Mouse (Mus musculus): ENCODE results near the gene Ezr. TPM values are rescaled to one million over a fixed set of nuclear protein-coding genes. Genes with fewer than 3 reads are reported as not detected.
A peak's percentile ranks its signal among the peaks of the same experiment; 100 is the strongest.

Gene Ezr
- polyA plus RNA-seq, 1 experiment from 2014 or later = 182 TPM

- 55% methylated on average over 6 of the region's 6 CpGs for WGBS
- Histone ChIP-seq H3K27ac (peak overlapping the region; percentile 52), H3K9me3 (replicated peaks) (no peaks in the 10 kb centered on the region), H3K27me3 (peaks cover 12% of the 10 kb centered on the region; the same call in 1 of the 2 replicates), H3K4me1 (peaks cover 88% of the 10 kb centered on the region), H3K4me2 (no peak overlapping the region), H3K36me3 (no peaks in the 10 kb centered on the region), H3K9ac (no peak overlapping the region), H3K4me3 (replicated peaks) (no peak overlapping the region)
- no peak for ATAC-seq (replicated peaks; ENCODE audit: low FRiP score)
Observed at GRCm38 (mm10) chr17:6776123-6776522, 6.5 kb downstream of the Ezr start.

GRCm38 (mm10) chr17:6775671-6776070 is 6.9 kb downstream of the Ezr start:
- Histone ChIP-seq H3K9me3 (replicated peaks) (no peaks in the 10 kb centered on the region), H3K27me3 (peaks cover 10% of the 10 kb centered on the region; the same call in 1 of the 2 replicates), H3K4me1 (peaks cover 91% of the 10 kb centered on the region), H3K4me3 (replicated peaks) (no peak overlapping the region), H3K36me3 (no peaks in the 10 kb centered on the region), H3K9ac (no peak overlapping the region), H3K4me2 (no peak overlapping the region), H3K27ac (0 out of 2 replicates have a peak overlapping the region, but pooled peaks have one; percentile 52)
- no peak for ATAC-seq (replicated peaks; ENCODE audit: low FRiP score)
- whole genome bisulfite sequencing = 59% methylated on average over 4 of the region's 4 CpGs

DNA sequence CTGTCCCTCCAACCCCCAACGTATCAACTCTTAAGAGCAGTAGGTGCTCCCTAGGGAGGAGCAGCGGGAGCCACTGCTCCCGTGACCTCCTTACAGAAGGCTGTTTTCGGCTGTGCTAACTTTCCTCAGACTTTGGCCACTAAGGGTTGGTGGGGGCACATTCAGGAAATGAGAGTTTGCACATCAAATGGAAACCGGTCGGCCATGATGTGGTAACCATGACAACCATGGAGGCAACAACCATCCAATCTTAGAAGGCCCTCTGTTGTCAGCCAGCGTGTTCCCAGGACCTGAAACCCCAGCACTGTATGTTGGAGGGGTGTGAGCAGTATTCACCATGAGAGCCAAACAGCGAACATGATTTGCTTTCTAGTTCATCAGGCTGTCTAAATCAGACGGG is 7.4 kb downstream of the Ezr start:
- 70% methylated on average over 9 of the region's 9 CpGs for WGBS

GRCm38 (mm10) chr17:6773249-6773966 is 9.2 kb downstream of the Ezr start:
- Histone ChIP-seq H3K36me3 (no peaks in the 10 kb centered on the region), H3K9ac (no peak overlapping the region), H3K27ac (peak overlapping the region; percentile 94; the same call in 1 of the 2 replicates), H3K4me3 (replicated peaks) (no peak overlapping the region), H3K4me2 (no peak overlapping the region), H3K4me1 (peaks cover 87% of the 10 kb centered on the region), H3K9me3 (replicated peaks) (no peaks in the 10 kb centered on the region), H3K27me3 (no peaks in the 10 kb centered on the region)
- 68% methylated on average over 14 of the region's 14 CpGs for WGBS
- ATAC-seq (replicated peaks; ENCODE audit: low FRiP score) = no peak

More for the DNA sequence above, 7.4 kb downstream of the Ezr start:
- Histone ChIP-seq H3K9ac (no peak overlapping the region), H3K9me3 (replicated peaks) (no peaks in the 10 kb centered on the region), H3K36me3 (no peaks in the 10 kb centered on the region), H3K27ac (no peak overlapping the region), H3K4me1 (peaks cover 88% of the 10 kb centered on the region), H3K4me3 (replicated peaks) (no peak overlapping the region), H3K27me3 (peaks cover 6% of the 10 kb centered on the region; the same call in 1 of the 2 replicates), H3K4me2 (no peak overlapping the region)
- no peak for ATAC-seq (replicated peaks; ENCODE audit: low FRiP score)

DNA sequence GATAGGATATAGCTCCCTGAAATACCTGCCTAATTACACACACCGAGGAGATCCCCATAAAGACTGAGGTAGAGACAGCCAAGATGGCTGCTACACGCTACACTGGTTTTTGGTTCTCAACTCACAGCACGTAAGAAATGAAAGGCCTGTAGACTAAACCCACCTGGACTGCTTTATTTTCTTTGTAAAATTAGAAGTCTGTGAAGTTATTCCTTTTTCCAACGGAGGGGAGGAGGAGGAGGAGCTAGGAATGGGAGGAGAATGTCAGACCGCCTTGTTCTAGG is 10.2 kb downstream of the Ezr start:
- H3K9ac ChIP-seq = no peak overlapping the region
- H3K36me3 ChIP-seq = no peaks in the 10 kb centered on the region
- peak overlapping the region; percentile 25; the same call in 1 of the 2 replicates for H3K4me2 ChIP-seq
- H3K4me3 ChIP-seq (replicated peaks) = no peak overlapping the region
- H3K27me3 ChIP-seq = no peaks in the 10 kb centered on the region
- peak; percentile 64 for ATAC-seq (replicated peaks; ENCODE audit: low FRiP score)
- peaks cover 90% of the 10 kb centered on the region for H3K4me1 ChIP-seq
- no peaks in the 10 kb centered on the region for H3K9me3 ChIP-seq (replicated peaks)
- peak overlapping the region; percentile 94 for H3K27ac ChIP-seq
- 44% methylated on average over 5 of the region's 5 CpGs for WGBS

GRCm38 (mm10) chr17:6771661-6772489 is 10.7 kb downstream of the Ezr start:
- Histone ChIP-seq H3K4me2 (peak overlapping the region; percentile 25; the same call in 1 of the 2 replicates), H3K9ac (peak overlapping the region; percentile 21; the same call in 1 of the 2 replicates)
- 56% methylated on average over 16 of the region's 16 CpGs for WGBS

DNA sequence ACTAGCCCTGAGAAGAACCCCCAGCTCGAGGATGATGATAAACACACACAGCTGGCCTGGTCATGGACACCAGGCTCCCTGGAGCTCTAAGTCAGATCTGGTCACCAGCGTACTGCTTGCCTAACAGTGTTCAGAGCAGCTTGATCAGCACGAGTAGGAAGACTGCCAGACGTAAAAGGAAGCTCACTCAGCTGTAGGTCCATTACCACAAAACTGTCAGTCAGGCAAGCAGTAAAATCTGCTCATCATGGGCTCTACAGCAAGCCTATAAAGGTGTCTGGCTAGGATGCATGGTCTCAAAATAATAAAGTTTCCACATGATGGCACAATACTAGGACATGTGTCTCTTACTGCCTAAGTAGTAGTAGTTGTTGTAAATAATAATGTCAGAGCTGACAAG is 13.0 kb downstream of the Ezr start:
- no peak overlapping the region for H3K4me2 ChIP-seq
- peak overlapping the region; percentile 75 for H3K27ac ChIP-seq
- H3K9me3 ChIP-seq (replicated peaks) = no peaks in the 10 kb centered on the region
- 30% methylated on average over 4 of the region's 4 CpGs for WGBS
- no peaks in the 10 kb centered on the region for H3K27me3 ChIP-seq
- no peak overlapping the region for H3K9ac ChIP-seq
- H3K4me1 ChIP-seq = peaks cover 90% of the 10 kb centered on the region
- H3K4me3 ChIP-seq (replicated peaks) = no peak overlapping the region
- ATAC-seq (replicated peaks; ENCODE audit: low FRiP score) = no peak
- no peaks in the 10 kb centered on the region for H3K36me3 ChIP-seq

More at GRCm38 (mm10) chr17:6771661-6772489, 10.7 kb downstream of the Ezr start:
- no peaks in the 10 kb centered on the region for H3K27me3 ChIP-seq
- 0 out of 2 replicates have a peak, but pooled peaks have one; percentile 37 for ATAC-seq (replicated peaks; ENCODE audit: low FRiP score)
- no peaks in the 10 kb centered on the region for H3K36me3 ChIP-seq
- H3K4me3 ChIP-seq (replicated peaks) = no peak overlapping the region
- peak overlapping the region; percentile 94 for H3K27ac ChIP-seq
- H3K4me1 ChIP-seq = peaks cover 89% of the 10 kb centered on the region
- no peaks in the 10 kb centered on the region for H3K9me3 ChIP-seq (replicated peaks)

- H3K27ac ChIP-seq = peak overlapping the region; percentile 75
- ATAC-seq (replicated peaks; ENCODE audit: low FRiP score) = peak; percentile 59; the same call in 1 of the 2 replicates
- no peaks in the 10 kb centered on the region for H3K36me3 ChIP-seq
- 76% methylated on average over 5 of the region's 5 CpGs for WGBS
- no peak overlapping the region for H3K4me2 ChIP-seq
- H3K4me1 ChIP-seq = peaks cover 90% of the 10 kb centered on the region
- H3K4me3 ChIP-seq (replicated peaks) = no peak overlapping the region
- no peaks in the 10 kb centered on the region for H3K9me3 ChIP-seq (replicated peaks)
- no peaks in the 10 kb centered on the region for H3K27me3 ChIP-seq
- no peak overlapping the region for H3K9ac ChIP-seq
Observed at GRCm38 (mm10) chr17:6768301-6768788, 14.2 kb downstream of the Ezr start.

- Histone ChIP-seq H3K9me3 (replicated peaks) (no peaks in the 10 kb centered on the region), H3K36me3 (no peaks in the 10 kb centered on the region), H3K4me3 (replicated peaks) (no peak overlapping the region), H3K27ac (peak overlapping the region; percentile 75), H3K9ac (no peak overlapping the region), H3K4me2 (no peak overlapping the region), H3K27me3 (no peaks in the 10 kb centered on the region), H3K4me1 (peaks cover 90% of the 10 kb centered on the region)
- ATAC-seq (replicated peaks; ENCODE audit: low FRiP score) = no peak
- 65% methylated on average over 5 of the region's 5 CpGs for WGBS
Observed at GRCm38 (mm10) chr17:6767771-6768170, 14.8 kb downstream of the Ezr start.

GRCm38 (mm10) chr17:6766823-6767222 is 15.8 kb downstream of the Ezr start:
- Histone ChIP-seq H3K27ac (no peak overlapping the region), H3K36me3 (no peaks in the 10 kb centered on the region), H3K27me3 (no peaks in the 10 kb centered on the region), H3K4me2 (no peak overlapping the region), H3K4me3 (replicated peaks) (no peak overlapping the region), H3K9ac (no peak overlapping the region), H3K9me3 (replicated peaks) (no peaks in the 10 kb centered on the region), H3K4me1 (peaks cover 82% of the 10 kb centered on the region)
- WGBS = 69% methylated on average over 4 of the region's 4 CpGs
- ATAC-seq (replicated peaks; ENCODE audit: low FRiP score) = no peak

DNA sequence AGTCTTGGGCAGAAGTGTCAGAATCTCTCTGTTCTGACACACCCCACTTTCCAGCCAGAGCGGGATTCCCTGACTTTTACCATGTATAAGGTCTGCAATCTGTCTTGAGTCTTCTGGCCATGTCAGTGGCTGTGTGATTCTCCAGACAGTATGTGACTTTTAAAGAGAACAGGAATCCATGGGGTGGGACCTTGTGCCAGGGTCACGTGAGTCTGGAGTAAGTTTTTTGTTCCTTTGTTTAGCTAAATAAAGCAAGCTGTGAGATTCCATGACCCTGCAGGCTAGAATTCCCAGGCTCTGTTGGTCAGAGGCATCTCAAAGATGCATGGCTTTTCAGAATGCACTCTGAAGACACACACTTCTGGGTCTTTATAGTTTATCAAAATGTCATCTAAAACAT is 16.7 kb downstream of the Ezr start:
- Histone ChIP-seq H3K4me2 (no peak overlapping the region), H3K27ac (peak overlapping the region; percentile 52), H3K9ac (no peak overlapping the region), H3K4me1 (peaks cover 74% of the 10 kb centered on the region), H3K4me3 (replicated peaks) (no peak overlapping the region), H3K36me3 (no peaks in the 10 kb centered on the region), H3K9me3 (replicated peaks) (no peaks in the 10 kb centered on the region), H3K27me3 (no peaks in the 10 kb centered on the region)
- 51% methylated on average over 2 of the region's 2 CpGs for WGBS
- ATAC-seq (replicated peaks; ENCODE audit: low FRiP score) = no peak

- H3K36me3 ChIP-seq = no peaks in the 10 kb centered on the region
- no peaks in the 10 kb centered on the region for H3K27me3 ChIP-seq
- no peak overlapping the region for H3K4me2 ChIP-seq
- peaks cover 74% of the 10 kb centered on the region for H3K4me1 ChIP-seq
- 0 out of 2 replicates have a peak overlapping the region, but pooled peaks have one; percentile 20 for H3K27ac ChIP-seq
- no peak overlapping the region for H3K4me3 ChIP-seq (replicated peaks)
- ATAC-seq (replicated peaks; ENCODE audit: low FRiP score) = no peak
- WGBS = 66% methylated on average over 4 of the region's 4 CpGs
- no peak overlapping the region for H3K9ac ChIP-seq
- H3K9me3 ChIP-seq (replicated peaks) = no peaks in the 10 kb centered on the region
Observed at GRCm38 (mm10) chr17:6764730-6765129, 17.9 kb downstream of the Ezr start.

All from kidney, embryonic 15.5 days (tissue).